Comparison of ENCODE assay signal across 12 mouse cellular contexts in the genomic region with DNA sequence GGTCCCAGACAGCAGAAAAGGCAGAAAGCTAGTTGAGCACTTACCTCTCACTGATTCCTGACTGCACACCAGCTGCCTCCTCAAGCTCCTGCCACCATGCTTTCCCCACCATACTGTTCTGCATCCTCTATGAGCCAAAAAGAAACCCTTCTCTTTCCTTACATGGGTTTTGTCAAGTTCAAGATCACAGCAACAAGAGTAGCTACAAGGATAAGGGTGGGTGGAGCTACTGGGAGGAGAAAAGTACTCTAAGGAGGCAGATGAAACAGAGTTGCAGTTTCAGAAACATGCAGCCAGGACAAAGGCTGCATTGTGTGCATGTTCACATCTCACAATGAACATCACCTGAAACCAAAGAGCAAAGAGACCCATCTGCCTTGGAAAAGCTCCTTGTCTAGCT. TPM values are rescaled to one million over a fixed set of nuclear protein-coding genes. Genes with fewer than 3 reads are reported as not detected.
DNase-seq lines count a peak whose midpoint lies in the region; ATAC-seq and TF ChIP-seq lines count a peak whose summit lies in the region.
"Had no signal": no experiment of that assay in that cellular context is flagged by ENCODE, and none has a peak within 500 bp of the region (broad histone marks: within the 10 kb centered on the region; RNA-seq: fewer than 3 reads in every experiment).

No protein-coding gene starts in this region.

- TF ChIP-seq EP300 in MEL (IDR thresholded peaks at IDR 0.05; ENCODE audit: low read depth in 1 of 2, low read length in 2 of 2) = no peak

- no peak overlapping the region for H3K9ac ChIP-seq in kidney, postnatal 0 days (ENCODE audit: low read depth, low read length)
- H3K9ac ChIP-seq in MEL (ENCODE audit: control insufficient read depth, low read depth, low read length, poor library complexity, severe bottlenecking) = no peak overlapping the region
- no peak overlapping the region for H3K9ac ChIP-seq in liver, embryonic 12.5 days

- TF ChIP-seq RAD21 in MEL (IDR thresholded peaks at IDR 0.05; ENCODE audit: low read depth, low read length) = no peak

- no peak for TF ChIP-seq CTCF in kidney, postnatal 0 days (IDR thresholded peaks at IDR 0.05; ENCODE audit: low read depth)
- TF ChIP-seq CTCF in MEL (IDR thresholded peaks at IDR 0.05 in 2 of 3, conservative IDR thresholded peaks at IDR 0.05 in 1 of 3; ENCODE audit: control insufficient read depth in 1 of 3, insufficient read depth in 1 of 3, low read depth in 2 of 3, low read length in 3 of 3, poor library complexity in 1 of 3, severe bottlenecking in 1 of 3) = no peak

- H3K36me3 ChIP-seq in kidney, postnatal 0 days (ENCODE audit: insufficient read depth, low read length) = no peaks in the 10 kb centered on the region
- H3K36me3 ChIP-seq in MEL (ENCODE audit: control insufficient read depth in 1 of 2, insufficient read depth in 2 of 2, low read length in 2 of 2) = peaks cover 9 to 64% of the 10 kb centered on the region in 2 experiments
- H3K36me3 ChIP-seq in liver, embryonic 12.5 days = no peaks in the 10 kb centered on the region

- H3K4me3 ChIP-seq in kidney, postnatal 0 days (replicated peaks; ENCODE audit: low read depth, low read length) = no peak overlapping the region
- 0 out of 4 replicates have a peak overlapping the region, but pooled peaks of 1 of the 2 experiments have one; percentile 7 for H3K4me3 ChIP-seq in MEL (ENCODE audit: control insufficient read depth in 1 of 2, insufficient read depth in 1 of 2, low read depth in 2 of 2, low read length in 2 of 2)
- no peak overlapping the region for H3K4me3 ChIP-seq in liver, embryonic 12.5 days
- H3K4me3 ChIP-seq: layer of hippocampus, adult 2 months had no signal

- H3K79me2 ChIP-seq in MEL (ENCODE audit: control insufficient read depth, insufficient read depth, low read length, poor library complexity) = peaks cover 73% of the 10 kb centered on the region

- TF ChIP-seq POLR2A in MEL (IDR thresholded peaks at IDR 0.05; ENCODE audit: control insufficient read depth in 1 of 2, insufficient read depth in 1 of 2, low read depth in 1 of 2, low read length in 2 of 2, poor library complexity in 1 of 2) = no peak

- H3K27ac ChIP-seq in kidney, postnatal 0 days = 0 out of 2 replicates have a peak overlapping the region, but pooled peaks have one; percentile 13
- H3K27ac ChIP-seq in MEL (ENCODE audit: control insufficient read depth, low read depth, low read length) = peak overlapping the region; percentile 44
- H3K27ac ChIP-seq in liver, embryonic 12.5 days = peak overlapping the region; percentile 47
- H3K27ac ChIP-seq: layer of hippocampus, adult 2 months had no signal

- H3K4me1 ChIP-seq in kidney, postnatal 0 days (replicated peaks; ENCODE audit: insufficient read depth, low read length) = peaks cover 16% of the 10 kb centered on the region; the same call in 1 of the 2 replicates
- H3K4me1 ChIP-seq in MEL (ENCODE audit: control insufficient read depth in 1 of 2, insufficient read depth in 2 of 2, low read length in 2 of 2) = peaks cover 47 to 58% of the 10 kb centered on the region in 2 experiments
- peaks cover 83% of the 10 kb centered on the region for H3K4me1 ChIP-seq in liver, embryonic 12.5 days

- no peaks in the 10 kb centered on the region for H3K27me3 ChIP-seq in kidney, postnatal 0 days (ENCODE audit: insufficient read depth, low read length)
- H3K27me3 ChIP-seq in MEL (ENCODE audit: control insufficient read depth in 1 of 2, insufficient read depth in 2 of 2, low read length in 2 of 2) = no peaks in the 10 kb centered on the region
- H3K27me3 ChIP-seq in liver, embryonic 12.5 days (replicated peaks) = no peaks in the 10 kb centered on the region
- H3K27me3 ChIP-seq: Patski had no signal

- no peak overlapping the region for H3K4me2 ChIP-seq in kidney, postnatal 0 days (ENCODE audit: low read length)
- H3K4me2 ChIP-seq in liver, embryonic 12.5 days = peak overlapping the region; percentile 4; the same call in 1 of the 2 replicates

- DNase-seq in CD4-positive, CD25-positive, alpha-beta regulatory T cell, adult 2 months (ENCODE audit: low read depth, low spot score) = peak; percentile 44
- no peak for DNase-seq in kidney, postnatal 0 days (ENCODE audit: low spot score)
- DNase-seq in kidney, postnatal 25 days = no peak
- DNase-seq in MEL (ENCODE audit: low read depth, low spot score) = peak; percentile 34
- no peak for DNase-seq in cerebellum, postnatal 25 days
- DNase-seq in right cerebral cortex, postnatal 10 days (ENCODE audit: low spot score in 2 of 2) = no peak
- DNase-seq: cerebellum, adult 18-20 months; left cerebral cortex, postnatal 4 days had no signal

- H3K9me3 ChIP-seq in kidney, postnatal 0 days (replicated peaks; ENCODE audit: low read length) = no peaks in the 10 kb centered on the region
- no peaks in the 10 kb centered on the region for H3K9me3 ChIP-seq in MEL (replicated peaks; ENCODE audit: insufficient read depth, low read length)
- no peaks in the 10 kb centered on the region for H3K9me3 ChIP-seq in liver, embryonic 12.5 days (replicated peaks)

- no peak for ATAC-seq in CD4-positive, CD25-positive, alpha-beta regulatory T cell, adult 4 months
- no peak for ATAC-seq in kidney, postnatal 0 days (replicated peaks; ENCODE audit: low FRiP score, low read depth)
- no peak for ATAC-seq in liver, embryonic 12.5 days
- ATAC-seq: Patski had no signal

TF ChIP-seq in MEL, 35 proteins besides CTCF, POLR2A, EP300 and RAD21:
- TF ChIP-seq MXI1 (IDR thresholded peaks at IDR 0.05; ENCODE audit: low read depth, low read length) = no peak
- no peak for TF ChIP-seq MAX (IDR thresholded peaks at IDR 0.05; ENCODE audit: low read length)
- TF ChIP-seq TCF12 (IDR thresholded peaks at IDR 0.05; ENCODE audit: low read depth, low read length) = no peak
- no peak for TF ChIP-seq UBTF (IDR thresholded peaks at IDR 0.05; ENCODE audit: borderline replicate concordance, insufficient read depth, low read depth, low read length)
- TF ChIP-seq MAFK (IDR thresholded peaks at IDR 0.05; ENCODE audit: borderline replicate concordance, low read depth, low read length) = no peak
- TF ChIP-seq CHD2 (IDR thresholded peaks at IDR 0.05; ENCODE audit: low read length) = no peak
- no peak for TF ChIP-seq CHD1 (IDR thresholded peaks at IDR 0.05; ENCODE audit: low read depth, low read length)
- no peak for TF ChIP-seq ZNF384 (IDR thresholded peaks at IDR 0.05; ENCODE audit: low read depth, low read length)
- no peak for TF ChIP-seq MYB (IDR thresholded peaks at IDR 0.05; ENCODE audit: low read depth, low read length)
- TF ChIP-seq ELF1 (IDR thresholded peaks at IDR 0.05; ENCODE audit: low read depth, low read length) = no peak
- TF ChIP-seq E2F4 (IDR thresholded peaks at IDR 0.05; ENCODE audit: borderline replicate concordance, low read depth, low read length) = no peak
- no peak for TF ChIP-seq JUND (IDR thresholded peaks at IDR 0.05; ENCODE audit: low read depth, low read length)
- no peak for TF ChIP-seq BHLHE40 (IDR thresholded peaks at IDR 0.05; ENCODE audit: borderline replicate concordance, low read depth, low read length)
- TF ChIP-seq MEF2A (IDR thresholded peaks at IDR 0.05; ENCODE audit: extremely low read depth, insufficient replicate concordance, low read depth, low read length, poor library complexity, severe bottlenecking) = no peak
- no peak for TF ChIP-seq MAZ (IDR thresholded peaks at IDR 0.05; ENCODE audit: low read depth, low read length)
- no peak for TF ChIP-seq SMC3 (IDR thresholded peaks at IDR 0.05; ENCODE audit: low read depth, low read length)
- no peak for TF ChIP-seq HCFC1 (IDR thresholded peaks at IDR 0.05; ENCODE audit: low read depth, low read length)
- TF ChIP-seq POLR2AphosphoS5 (IDR thresholded peaks at IDR 0.05; ENCODE audit: borderline replicate concordance, low read depth, low read length) = no peak
- no peak for TF ChIP-seq MYC (IDR thresholded peaks at IDR 0.05; ENCODE audit: low read depth, low read length)
- no peak for TF ChIP-seq GATA1 (IDR thresholded peaks at IDR 0.05; ENCODE audit: low read depth, low read length)

RNA-seq across cellular contexts. Expression of a gene that starts 18.8 kb away (rescaled TPM):
- polyA plus RNA-seq in CD4-positive, CD25-positive, alpha-beta regulatory T cell, adult 4 months (2017; shearing (Covaris generic)) = 100 to 1,000 TPM; 117 to 126 TPM
- polyA plus RNA-seq in kidney, postnatal 0 days (2015; fragmentation: Nextera tagmentation; extraction: Ambion mirVana) = 30.1 and 31.5 TPM in 2 replicates
- 88.3 and 89.3 TPM in 2 replicates for total RNA-seq in MEL (2012; rRNA removed)
- polyA plus RNA-seq in MEL (2012; ENCODE audit: insufficient read depth in 1 of 2, insufficient read length in 2 of 2, low read depth in 1 of 2, low replicate concordance in 2 of 2, missing spikeins in 1 of 2) = 100 to 1,000 TPM; 197 to 365 TPM
- 38.0 and 39.8 TPM in 2 replicates for polyA plus RNA-seq in liver, embryonic 12.5 days (2016; fragmentation: Nextera tagmentation; extraction: Ambion mirVana)

Comparison
In these comparisons a context has a peak if more than half of its experiments do, and no peak if none do; other contexts are left out.
1. DNase-seq: peak in CD4-positive, CD25-positive, alpha-beta regulatory T cell, adult 2 months (single experiment) and MEL (single experiment); none in kidney, postnatal 0 days (single experiment), kidney, postnatal 25 days (0 of 2), cerebellum, postnatal 25 days (0 of 2) and right cerebral cortex, postnatal 10 days (0 of 2).
2. Peak in every context shown above with its lines, with median percentiles within 50 percentile points of each other: H3K27ac ChIP-seq.